Mouse (Mus musculus): ENCODE results near the gene Rnf217.

Gene Rnf217

DNA sequence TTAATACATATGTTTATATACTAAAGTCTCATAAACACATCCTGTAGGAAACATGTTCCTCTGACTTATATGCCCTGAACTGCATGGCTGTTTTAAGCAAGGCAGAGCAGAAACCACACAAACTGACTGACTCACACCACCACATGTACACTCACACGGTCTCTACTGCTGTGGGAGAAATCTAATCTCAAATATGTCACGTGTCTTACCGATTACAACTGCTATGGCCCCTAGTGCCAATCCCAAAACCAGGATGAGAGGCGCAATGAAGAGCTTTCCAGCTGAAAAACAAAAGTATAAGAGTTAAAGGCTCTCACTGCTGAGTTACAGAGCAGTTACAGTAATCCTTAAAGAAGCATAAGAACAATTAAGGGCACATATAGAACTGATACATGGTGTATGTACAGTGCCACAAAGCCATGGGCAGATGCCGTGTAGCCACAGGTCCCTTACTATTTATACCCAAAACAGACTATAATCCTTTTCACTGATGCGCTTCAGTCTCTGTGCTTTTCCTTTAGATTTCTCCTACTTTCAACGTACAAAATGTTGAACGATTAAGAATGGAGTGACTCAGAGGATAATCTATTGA, 105.3 kb downstream of the Rnf217 start:
- DNase-seq (ENCODE audit: extremely low read depth, insufficient read length, low spot score) = no peak

DNA sequence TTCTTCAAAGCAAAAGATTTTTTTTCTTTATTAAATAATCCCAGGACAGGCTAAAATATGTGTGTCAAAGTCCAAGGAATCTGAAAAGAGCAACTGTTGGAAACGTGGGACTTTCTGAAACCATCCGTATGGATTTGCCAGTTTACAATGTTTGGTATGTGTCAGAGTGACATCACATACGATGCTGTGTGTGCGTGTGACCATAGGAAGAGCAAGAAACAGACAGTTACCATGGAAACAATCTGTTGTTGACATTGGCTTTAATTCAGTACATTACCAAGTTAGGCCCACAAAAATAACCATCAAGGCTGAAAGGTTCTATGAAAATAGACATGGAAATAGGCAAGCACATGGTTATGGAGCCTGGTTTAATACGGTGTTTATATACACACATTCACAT, 107.3 kb downstream of the Rnf217 start:
- no peak for DNase-seq (ENCODE audit: extremely low read depth, insufficient read length, low spot score)

DNA sequence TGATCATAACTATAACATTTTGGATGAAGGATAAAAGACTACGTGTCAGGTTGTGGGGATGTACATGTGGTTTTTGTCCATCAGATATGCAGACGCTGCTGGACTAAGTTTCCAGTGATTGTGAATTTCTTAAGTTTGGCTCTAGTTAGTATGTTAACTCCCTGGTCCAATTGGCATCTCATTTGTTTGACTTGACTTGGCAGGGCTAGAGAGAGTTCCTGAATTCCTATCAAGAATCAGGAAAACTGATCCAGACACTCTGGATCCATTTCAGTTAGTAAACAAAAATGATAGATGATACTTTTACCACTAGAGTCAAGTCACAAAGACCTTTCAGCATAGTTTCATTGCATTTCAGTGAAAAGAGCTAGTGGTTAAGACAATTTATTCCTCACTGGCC, 112.1 kb downstream of the Rnf217 start:
- no peak for DNase-seq (ENCODE audit: extremely low read depth, insufficient read length, low spot score)

DNA sequence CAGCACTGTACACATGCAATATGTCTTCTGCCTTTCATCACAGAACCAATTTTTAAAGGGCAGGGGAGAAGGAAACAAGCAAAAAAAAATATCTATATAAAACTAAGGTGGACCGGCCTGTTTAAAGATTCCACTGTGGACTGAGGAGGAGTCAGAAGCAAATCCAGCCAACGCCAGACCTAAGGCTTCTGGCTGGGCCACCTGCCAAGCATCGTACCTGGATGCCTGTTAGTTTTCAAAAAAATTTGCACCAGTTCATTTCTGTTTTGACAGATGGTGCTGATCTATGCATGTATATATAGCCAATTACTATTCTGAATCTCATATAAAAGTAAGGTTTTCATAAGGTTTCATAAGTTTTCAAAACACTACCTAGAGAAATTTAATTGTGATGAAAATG, 113.2 kb downstream of the Rnf217 start:
- DNase-seq (ENCODE audit: extremely low read depth, insufficient read length, low spot score) = no peak

DNA sequence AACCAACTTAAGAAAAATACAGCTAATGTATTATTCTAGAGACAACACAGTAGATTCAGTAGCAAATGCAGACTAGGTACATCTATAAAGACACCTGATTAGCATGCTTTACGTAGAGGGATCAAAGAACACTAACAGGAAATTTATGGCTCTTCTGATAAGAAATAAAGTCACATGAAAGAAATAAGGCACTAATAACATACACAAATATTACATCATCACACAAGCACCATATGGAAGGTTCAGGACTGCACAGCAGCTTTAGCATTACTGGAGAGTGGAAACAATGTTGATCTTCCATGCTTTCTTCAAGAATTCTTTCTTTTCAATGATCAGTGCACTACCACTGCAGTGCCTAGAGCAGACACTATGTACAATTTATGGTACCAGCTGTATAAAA, 114.7 kb downstream of the Rnf217 start:
- DNase-seq (ENCODE audit: extremely low read depth, insufficient read length, low spot score) = no peak

DNA sequence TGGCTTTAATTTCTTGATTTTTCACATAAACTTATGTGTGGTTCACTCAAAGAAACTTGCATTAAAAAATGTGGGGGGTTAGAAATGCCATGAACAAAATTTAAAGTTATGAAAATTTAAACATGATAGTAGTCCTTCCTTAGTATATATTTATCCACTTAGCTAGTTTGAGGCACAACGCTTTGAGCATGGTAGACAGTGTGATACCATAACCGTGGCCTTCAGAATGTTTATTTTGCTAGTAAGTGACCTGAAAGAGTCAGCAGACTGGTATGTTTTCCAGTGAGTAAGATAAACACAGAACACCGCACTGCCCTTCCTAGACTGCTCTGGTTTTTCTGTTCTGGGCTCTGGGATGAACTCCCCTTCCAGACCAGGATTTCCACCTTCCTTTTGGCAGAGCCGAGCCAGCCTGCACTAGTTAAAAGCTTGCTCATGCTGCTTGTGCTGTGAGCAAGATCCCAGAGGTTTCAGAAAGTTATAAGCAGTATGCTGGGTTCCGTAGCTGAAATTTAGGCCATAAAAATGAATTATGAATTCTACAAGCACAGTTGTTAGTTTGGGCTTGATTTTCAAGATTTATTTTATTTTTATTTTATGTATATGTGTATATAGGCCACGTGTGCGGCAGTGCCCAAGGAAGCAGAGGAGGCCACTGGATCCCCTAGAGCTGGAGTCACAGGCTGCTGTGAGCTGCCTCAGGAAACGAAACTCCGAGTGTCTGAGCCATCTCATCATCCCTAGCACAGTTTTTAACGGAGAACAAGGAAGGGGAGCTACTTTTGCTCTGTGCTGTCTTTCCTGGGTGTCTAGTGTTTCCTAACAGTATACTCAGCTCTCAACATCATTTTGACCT, 141.7 kb downstream of the Rnf217 start:
- peak; percentile 59 for DNase-seq (ENCODE audit: extremely low read depth, insufficient read length, low spot score)

- no peak for DNase-seq (ENCODE audit: extremely low read depth, insufficient read length, low spot score)
These were observed 143.0 kb downstream of the Rnf217 start for GRCm38 (mm10) chr10:31465840-31466541.

- DNase-seq (ENCODE audit: extremely low read depth, insufficient read length, low spot score) = no peak
These were observed 143.6 kb downstream of the Rnf217 start for GRCm38 (mm10) chr10:31465424-31465823.

DNA sequence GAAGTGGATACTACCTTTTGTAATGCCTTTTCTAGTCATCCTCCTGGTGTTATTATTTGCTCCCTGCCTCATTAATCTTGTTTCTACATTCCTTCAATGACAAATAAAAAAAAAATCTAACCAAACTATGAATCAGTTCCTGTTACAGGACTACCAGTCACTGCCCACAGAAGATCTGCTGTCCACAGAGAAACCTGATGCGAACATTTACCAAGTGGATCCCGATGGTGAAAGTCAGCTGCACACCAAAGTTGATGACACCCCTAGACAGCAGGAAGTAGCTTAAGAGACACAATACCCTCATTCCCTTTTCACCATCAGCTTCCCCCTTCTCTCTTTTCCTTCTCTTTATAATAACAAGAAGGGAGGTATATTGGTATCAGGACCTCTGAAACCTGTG, 145.9 kb downstream of the Rnf217 start:
- DNase-seq (ENCODE audit: extremely low read depth, insufficient read length, low spot score) = peak; percentile 23

- DNase-seq (ENCODE audit: extremely low read depth, insufficient read length, low spot score) = no peak
These were observed 152.2 kb downstream of the Rnf217 start for GRCm38 (mm10) chr10:31456806-31457205.

GRCm38 (mm10) chr10:31447083-31447482, 161.9 kb downstream of the Rnf217 start:
- DNase-seq (ENCODE audit: extremely low read depth, insufficient read length, low spot score) = no peak

DNA sequence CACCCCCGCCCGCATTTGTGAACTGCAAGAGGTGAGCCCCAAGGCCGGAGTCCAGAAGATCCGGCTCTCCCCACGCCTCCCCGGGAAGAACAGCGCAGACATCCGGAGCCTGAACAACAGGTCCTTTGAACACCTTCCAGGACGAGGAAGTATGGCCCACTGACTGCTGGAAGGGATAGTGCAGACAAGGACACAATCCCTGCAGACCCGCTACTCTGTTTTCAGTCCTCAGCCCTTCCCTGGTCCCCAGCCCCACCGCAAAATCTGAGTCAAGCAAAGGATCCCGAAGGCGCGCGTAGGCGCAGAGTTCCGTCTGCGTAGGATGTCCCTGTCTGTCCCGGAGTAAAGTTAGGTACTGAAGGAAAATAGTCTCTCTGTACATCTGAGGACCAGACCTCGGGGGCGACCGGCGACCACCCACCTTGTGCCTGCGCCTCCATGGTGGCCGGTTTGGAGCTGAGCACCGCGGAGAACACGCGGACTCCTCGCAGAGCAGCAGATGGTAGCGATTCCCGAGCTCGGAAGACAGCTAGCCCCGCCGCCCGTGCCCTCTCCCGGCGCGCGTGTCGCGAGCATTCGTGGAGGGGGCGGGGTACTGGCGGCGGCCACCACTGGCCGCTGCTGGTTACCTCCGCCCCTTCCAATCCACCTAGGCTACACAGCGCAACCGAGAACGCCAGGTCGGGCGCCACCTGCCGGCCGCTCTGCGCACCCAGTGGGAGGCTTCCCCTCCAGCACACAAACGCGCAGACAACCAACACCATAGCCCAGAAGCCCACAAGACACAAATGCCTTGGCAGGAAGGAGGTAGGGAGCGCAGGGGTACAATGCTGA, 163.5 kb downstream of the Rnf217 start, which contains the start of gene Tpd52l1:
TSS of gene Tpd52l1 (minus strand) at position 668 of the 834 bp plus-strand sequence.
- no peak for DNase-seq (ENCODE audit: extremely low read depth, insufficient read length, low spot score)

- no peak for DNase-seq (ENCODE audit: extremely low read depth, insufficient read length, low spot score)
These were observed 164.8 kb downstream of the Rnf217 start for GRCm38 (mm10) chr10:31444206-31444605.

Data from 3134 (cell line).